Mouse (Mus musculus) layer of hippocampus, postnatal 10 days (tissue): ENCODE measurements around the gene Cox6b1. TPM values are rescaled to one million over a fixed set of nuclear protein-coding genes. Genes with fewer than 3 reads are reported as not detected.

Experiments
- DNase-seq, 2 experiments: peaks; one replicate each; pipeline ENCODE4 v3.0.0; 2021; ENCODE audit warnings: low spot score in 2 of 2
- total RNA-seq, 2 experiments: library from RNA; stranded (reverse); gene quantifications; 2 replicates each; pipeline ENCODE4 v1.2.3; 2021

The Cox6b1 gene
- total RNA-seq, 2 experiments from 2014 or later, result 719 to 852 TPM

DNA sequence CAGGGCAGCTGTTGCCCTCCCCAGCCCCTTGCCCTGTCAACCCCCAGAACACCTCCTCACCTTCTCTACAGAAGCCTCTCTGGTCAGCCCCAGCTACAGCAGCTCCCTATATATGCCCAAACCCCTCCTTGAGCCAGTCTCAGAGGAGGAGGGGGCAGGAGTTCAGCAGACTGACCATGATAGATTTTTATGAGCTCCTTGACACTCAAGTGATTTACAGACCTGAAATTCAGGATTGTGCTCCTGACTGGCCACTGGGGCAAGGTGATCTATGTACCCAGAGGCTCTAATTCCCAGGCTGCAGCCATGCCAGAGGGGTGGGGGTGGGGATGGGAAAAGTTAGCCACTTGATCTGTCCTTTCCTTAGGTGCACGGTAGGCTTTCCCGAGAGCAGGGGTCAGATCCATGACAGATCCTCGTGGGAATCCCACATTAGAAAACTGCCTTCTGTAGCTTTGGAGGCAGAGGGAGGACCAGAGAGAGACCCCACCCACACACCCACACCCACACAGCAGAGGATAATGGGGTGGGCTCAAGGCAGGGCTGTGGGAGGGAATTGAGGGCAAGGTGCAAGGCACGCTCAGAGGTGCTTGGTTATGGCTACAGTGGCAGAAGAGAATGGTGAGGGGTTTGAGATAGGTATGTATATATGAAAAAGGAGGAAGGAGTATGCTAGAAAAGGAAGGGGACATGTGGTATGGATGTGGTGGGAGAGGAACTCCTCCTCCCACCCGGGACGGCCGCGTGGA is 13.1 kb downstream of the Cox6b1 start, which contains the start of gene Upk1a:
Gene Upk1a, minus strand, starts transcription at position 194 of the 749 bp plus-strand sequence.
- DNase-seq, result no peak

DNA sequence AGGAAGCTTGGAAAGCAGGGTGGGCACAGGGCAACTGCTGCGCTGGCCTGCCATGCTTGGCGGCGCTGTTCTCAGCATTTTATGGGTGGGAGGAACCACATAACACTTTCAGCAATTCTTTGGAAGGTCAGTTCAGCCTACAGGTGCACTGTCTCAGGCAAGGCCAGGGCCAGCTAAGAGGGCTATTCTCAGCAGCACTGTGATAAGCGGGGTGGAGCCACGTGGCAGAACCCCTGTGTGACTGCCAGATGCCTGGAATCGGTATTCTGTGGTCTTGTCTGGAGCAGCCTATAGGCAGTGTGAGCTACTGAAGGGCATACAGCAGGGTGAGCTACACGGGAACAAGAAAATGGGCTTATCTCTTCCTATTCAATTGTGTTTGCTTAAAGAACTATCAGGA is 15.9 kb downstream of the Cox6b1 start:
- no peak for DNase-seq

DNA sequence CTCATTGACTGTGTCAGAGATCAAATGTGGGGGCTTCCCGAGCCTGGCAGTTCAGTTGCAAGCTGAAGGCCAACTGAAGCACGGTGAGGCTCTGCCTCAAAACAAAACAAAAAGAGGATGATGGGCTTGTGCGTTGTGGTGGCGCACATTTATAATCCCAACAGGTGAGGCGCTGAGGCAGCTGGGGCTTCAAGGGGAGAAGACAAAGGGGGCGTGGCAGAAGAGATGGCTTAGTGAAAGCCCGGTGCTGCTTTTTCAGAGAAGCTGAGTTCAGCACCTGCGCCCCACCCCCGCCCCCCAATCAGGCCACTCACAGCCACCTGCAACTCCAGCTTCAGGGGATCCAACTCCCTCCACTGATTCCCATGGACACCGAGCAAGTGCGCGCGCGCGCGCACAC is 17.5 kb downstream of the Cox6b1 start:
- DNase-seq, result no peak

DNA sequence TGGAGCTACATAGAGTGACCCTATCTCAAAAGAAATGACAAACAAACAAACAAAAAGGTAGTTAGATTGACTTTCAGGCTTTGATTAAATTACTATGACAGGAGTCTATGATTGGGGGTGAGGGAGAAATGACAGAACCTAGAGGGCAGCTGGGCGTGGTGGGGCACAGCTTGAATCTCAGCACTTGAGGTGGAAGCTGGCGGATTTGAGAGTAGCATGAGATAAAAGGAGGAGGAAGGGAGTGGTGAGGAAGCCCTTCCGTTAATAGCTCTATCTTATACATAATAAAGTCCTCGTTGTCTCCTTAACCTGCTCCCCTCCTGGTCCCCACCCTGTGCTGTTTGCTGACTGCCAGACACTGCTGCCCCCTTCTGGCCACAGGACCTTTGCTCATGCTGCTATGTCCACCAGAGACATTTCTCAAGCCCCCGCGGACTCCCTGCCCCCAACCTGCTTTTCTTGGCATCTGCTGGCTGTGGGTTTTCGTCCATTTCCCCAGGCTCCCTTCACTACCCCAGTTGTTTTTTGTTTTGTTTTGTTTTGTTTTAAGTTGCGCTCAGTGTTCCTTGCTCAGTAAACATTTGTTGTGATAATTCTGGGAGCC is 18.1 kb downstream of the Cox6b1 start:
- peak; percentile 48 to 56 for DNase-seq

DNA sequence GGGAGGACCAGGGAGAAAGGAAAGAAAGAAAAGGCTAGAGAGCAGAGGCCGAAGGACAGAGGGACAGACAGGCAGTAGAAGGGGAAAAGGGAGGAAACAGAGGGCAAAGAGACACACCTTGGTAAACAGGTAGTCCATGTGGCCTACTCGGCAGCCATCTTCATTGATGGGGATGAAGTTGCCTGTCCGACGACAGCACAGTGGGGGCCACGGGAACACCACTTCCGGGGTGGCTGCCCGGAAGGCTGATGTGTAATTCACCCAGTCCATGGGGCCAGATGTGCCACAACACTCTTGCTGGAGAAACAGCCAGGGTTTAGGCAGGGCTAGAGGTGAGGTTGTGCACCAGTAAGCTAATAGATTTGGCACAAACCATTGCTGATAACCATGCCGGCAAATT is 21.0 kb downstream of the Cox6b1 start:
- DNase-seq, result no peak

DNA sequence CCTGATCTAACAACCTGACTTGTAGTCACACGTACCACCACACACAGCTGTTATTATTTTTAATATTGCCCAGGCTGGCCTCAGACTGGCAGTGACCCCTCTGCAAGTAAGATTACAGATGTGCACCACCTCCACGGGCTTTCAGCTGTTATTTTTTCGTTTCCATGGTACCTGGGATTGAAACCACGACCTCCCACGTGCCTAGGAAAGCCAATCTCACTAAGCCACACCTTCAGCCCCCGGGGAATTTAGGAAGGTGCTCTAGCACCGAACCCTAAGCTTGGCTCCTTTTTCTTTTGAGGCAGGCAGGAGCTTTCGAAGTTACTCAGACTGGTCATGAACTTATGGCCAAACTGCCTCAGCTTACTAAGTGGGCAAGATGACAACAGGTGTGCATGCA is 21.5 kb downstream of the Cox6b1 start:
- no peak for DNase-seq

DNA sequence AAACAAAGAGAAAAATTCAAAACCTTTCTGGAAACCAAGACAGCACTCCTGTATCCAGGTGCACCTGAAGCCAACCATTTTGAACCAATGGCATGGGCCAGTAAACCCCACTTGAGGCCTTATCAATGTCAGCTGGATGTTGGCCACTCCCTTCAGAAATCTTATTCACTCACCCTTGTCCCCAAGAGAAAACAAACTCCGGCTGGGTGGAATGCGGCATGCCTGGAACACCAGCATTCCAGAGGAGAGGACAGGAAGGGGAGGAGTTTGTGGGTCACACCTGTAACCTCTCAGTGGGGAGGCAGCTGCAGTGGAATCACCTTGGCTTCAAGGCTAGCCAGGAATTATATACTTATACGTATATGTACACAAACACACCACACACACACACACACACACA is 23.4 kb downstream of the Cox6b1 start:
- no peak for DNase-seq

DNA sequence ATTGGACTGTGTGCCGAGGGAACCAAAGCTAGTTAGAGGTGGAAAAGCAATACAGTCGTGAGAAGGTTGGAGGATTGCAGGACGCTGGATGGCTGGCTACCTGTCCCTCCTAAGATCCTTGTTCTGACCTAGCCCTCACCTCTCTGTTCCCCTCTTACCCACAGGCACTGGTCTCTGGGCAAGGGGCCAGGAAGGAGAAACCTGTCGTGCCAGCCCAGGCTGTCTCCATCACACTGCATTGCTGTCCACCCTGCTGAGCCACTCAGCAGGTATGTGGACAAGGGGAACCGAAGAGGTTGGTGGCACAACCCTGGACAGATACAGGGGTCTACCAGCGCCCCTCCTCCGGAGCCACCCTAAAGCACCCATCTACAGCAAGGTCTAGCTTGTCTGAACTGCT is 25.3 kb downstream of the Cox6b1 start:
- no peak for DNase-seq

DNA sequence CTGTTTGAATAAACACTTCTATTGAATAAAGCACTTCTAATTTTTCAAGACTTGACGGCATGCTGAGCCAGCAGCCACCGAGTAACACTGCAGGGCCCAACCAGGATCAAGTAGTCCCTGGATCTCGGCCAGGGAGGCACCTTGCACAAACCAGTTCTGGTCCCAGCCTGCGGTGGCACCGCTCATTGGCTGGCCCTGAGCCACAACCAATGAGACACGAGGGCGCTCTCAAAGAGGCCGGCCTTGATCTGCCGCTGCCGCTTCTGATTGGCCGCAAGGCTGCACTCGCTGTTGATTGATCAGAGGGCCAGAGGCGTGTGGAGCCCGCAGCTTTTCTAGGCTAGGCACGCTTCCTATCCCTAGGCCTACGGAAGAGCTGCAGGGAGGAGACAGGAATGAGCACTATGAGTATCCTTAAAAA is 26.0 kb downstream of the Cox6b1 start:
- DNase-seq, result peak; percentile 89 to 92

DNA sequence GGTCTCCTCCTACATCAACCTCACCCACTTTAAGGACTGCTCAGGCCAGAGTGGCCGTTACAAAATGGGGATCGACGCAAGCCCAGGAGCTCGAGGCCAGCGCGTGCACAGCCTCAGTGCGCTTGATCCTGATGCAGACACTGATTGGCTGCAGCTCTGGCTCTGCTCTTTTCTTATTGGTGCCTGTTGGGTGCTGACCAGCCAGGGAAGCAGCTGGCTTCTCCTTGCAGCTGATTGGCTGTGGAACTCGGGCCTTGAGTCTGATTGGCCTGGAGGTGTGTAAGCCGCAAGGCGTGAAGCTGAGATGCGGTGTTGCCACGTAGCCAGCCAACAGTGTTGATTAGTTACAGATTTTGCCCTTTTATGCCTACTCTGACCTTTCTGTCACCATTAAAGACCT is 27.2 kb downstream of the Cox6b1 start, which contains the start of gene Zbtb32:
Gene Zbtb32, minus strand, starts transcription at position 124 of the 400 bp plus-strand sequence.
- no peak for DNase-seq

DNA sequence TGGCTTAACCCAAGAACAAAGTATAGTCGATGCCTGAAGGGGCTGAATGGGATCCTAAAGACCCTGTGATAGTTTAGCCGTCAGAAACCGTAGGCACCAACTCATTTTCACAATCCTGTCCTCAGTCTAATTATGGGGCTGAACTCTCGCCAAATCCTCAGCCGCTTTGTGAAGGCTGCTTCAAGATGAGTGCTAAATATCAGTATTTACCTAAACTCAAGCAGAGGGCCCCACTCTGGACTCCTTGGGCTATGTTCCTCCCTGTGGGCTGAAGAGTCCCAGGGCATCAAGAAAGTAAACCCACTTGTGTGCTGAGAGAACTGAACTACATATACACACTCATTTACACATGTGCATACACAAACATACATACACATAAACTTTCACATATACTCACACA is 29.1 kb downstream of the Cox6b1 start:
- no peak for DNase-seq

DNA sequence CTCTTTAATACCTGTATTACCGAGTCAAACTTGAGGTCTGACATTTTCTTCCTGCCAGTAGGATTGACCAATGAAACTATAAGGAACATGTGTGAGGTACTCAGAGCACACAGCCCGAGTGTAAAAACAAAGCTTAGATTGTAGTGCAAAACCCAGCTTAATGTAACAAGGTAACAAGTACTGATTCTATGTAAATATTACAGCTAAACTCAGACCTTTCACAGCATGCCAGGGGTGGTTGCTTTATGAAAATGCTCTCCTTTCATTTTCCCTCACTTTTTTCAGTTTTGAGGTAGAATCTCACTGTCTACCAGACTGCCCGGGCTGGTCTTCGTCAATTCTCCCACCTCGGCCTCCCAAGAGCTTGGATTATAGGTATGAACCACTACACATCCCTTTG is 29.9 kb downstream of the Cox6b1 start:
- DNase-seq, result no peak

DNA sequence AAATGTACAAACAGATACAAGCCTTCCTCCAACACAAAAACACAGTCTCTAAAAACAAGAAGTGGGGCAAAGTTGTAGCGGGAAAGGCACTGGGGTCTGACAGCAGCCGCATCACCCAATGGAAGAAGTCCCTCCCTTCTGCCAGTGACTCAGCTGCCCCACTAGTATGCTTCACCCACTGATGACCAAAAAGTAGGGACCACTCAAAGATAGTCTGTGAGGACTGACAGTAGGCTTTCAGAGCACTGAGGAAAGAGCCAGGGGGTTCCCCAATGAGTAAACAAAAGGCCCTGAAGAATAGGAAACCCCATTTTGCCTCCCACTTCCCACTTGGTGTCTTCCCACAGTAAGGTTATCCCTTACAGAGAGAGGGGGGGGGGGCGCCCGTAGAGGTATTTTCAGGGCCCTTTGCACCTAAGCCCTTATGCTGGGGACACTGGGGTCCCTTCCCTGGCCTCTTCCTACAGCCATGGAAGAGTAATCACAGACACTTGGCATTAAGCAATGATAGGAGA is 31.4 kb downstream of the Cox6b1 start:
- DNase-seq, result no peak

DNA sequence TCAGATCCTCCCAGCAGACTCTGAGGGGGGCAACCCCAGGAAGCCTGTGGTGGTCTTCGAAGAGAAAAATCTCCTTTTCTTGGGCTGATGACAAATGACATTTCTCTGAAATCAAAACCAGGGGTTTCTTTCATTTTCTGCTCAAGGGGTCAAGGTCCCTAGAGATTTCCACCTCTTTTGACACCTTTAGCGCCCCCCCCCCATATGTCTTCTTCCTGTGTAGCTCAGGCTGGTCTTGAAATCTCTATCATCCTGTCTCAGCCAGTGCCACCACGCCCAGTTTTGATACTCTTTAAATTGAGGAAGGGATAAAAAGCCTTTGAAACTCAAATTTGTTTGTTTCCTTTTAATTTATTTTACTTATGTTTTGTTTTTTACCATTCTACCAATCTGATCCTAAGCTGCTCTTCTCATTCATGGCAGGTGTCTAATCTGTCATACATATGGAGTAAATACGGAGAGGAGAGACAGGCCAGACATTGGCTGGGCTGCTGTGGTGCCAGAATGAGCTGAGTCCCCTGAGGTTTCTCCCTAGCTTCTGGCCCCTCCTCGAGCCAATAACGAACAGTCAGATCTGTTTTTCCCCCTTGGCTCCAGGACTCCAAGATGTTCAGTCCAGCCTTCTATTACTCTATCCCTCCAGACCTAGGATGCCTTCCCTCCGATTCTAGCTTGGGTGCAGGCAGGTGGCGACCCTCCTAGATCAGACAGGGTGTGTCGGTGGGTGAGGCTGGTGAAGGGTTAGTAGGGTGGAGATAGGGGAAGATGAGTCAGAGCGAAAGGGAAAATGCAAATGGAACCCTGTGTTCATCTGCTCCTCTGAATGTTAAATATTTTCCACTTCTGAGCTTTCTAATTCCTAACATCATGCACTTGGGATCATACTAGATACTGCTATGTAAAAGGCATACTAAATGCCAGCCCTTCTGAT is 32.1 kb downstream of the Cox6b1 start:
- DNase-seq, result no peak

DNA sequence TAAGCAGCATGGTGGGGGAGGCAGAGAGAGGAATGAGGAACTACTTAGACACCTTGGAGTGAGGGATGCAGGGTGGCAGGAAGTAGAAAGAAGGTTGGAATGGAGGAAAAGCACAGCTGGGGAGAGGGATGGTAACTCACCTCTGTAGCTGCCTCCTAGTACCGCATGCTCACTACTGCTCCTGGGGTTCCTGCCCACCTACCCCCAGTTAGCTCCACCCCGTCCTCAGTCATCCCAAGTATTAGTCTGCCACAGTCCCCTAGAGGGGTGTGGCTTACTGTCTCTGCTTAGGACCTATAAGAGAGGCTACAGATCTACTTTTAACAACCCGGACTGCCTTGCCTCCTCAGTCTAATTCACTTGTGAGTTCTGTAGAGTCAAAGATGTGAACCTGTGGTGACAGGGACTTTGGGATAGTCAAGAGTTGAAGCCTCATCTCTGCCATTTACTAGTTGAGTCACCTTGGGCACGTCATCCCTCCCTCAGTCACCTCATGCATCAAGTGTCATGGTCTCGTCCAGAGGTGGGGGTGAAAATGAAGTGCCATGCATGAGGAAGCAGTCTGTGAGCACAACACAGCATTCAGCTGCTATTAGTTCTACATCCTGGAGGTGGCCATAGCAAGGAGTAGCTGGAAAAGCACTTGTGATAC is 33.1 kb downstream of the Cox6b1 start:
- DNase-seq, result no peak

DNA sequence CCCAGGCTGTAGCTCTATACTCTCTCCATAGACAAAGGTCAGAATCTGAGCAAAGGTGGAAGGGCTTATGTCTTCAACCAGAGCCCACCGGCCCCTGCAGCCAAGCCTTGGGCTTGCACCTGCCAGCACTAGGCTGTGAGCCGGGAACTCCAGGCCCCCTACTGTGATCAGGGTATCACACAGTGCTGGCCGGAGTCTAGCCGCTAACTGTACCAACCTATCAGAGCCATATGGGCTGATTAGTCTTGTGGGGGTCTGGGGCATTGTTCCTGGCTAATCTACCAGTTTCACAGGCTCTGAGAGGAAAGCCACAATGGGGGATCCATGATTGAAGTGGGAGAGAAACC is 34.4 kb downstream of the Cox6b1 start:
- no peak for DNase-seq

DNA sequence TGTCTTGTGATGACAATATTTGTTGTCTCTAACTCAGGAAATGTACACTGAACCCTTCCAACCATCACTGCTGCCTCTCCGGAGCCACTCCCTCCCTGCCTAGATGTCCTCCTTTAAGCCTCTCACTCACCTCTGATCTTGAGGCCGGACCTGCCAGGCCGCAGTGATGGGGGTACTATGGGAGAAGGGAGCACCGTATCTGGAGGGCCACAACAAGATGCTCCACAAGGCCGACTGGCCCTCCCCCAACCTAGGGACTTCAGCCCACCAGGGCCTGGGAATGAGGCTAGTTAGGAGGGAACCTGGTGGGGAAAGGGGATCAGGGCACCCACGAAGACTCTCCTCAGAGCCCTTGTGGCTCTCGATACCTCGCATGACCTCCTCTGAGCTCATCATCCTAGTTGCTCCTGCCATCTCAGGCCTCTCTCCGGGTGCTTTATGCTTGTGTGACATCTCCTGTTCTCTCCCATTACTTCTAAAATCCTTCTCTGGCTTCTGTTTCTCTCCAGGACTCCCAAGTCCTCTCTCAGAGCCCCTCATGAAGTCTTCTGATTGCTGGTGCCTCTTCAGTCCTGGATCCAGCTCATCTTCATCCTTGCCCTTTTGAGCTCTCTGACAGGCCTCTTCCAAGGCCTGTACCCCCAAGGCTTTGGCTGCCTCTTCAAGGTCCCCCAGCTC is 34.9 kb downstream of the Cox6b1 start:
- DNase-seq, result no peak

DNA sequence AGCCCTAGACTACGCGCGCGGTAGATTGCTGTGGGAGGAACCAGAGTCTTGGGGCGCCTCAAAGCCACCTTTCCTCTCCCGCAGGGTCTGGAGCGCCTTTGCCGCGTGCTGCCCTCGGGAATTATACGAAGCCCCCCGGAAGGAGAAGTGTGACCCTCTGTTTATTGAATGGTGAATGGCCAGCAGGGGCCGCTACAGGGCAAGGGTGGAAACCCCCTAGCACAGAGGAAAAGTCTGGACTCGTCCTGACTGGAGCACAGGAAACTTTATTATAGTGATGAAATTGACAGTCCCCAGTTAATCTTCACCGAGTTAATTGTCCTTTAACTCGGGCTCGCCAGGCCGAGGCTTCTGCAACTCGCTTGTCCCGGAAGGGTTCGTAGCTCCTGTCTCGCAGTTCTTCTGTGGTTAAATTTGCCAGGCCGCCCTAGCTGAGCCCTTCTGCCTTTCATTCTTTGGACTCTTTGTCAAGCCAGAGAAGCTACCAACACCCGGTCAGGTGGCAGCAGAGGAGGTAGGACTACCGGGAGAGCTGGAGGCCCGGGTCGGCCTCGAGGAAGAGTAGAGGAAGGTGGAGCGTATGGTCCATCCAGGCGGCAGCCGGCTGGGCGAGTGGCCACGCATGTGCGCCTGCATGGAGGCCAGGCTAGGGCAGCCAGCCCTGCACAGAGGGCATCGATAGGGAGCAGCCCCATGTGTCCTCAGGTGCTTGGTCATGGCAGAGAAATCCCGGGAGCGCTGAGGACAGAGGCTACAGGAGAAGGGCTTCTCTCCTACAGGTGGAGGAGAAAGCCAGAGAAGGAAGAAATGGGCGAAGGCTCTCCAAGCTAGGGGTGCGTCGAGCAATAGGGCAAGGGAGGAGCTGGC is 36.3 kb downstream of the Cox6b1 start:
- peak; percentile 90 to 93 for DNase-seq

DNA sequence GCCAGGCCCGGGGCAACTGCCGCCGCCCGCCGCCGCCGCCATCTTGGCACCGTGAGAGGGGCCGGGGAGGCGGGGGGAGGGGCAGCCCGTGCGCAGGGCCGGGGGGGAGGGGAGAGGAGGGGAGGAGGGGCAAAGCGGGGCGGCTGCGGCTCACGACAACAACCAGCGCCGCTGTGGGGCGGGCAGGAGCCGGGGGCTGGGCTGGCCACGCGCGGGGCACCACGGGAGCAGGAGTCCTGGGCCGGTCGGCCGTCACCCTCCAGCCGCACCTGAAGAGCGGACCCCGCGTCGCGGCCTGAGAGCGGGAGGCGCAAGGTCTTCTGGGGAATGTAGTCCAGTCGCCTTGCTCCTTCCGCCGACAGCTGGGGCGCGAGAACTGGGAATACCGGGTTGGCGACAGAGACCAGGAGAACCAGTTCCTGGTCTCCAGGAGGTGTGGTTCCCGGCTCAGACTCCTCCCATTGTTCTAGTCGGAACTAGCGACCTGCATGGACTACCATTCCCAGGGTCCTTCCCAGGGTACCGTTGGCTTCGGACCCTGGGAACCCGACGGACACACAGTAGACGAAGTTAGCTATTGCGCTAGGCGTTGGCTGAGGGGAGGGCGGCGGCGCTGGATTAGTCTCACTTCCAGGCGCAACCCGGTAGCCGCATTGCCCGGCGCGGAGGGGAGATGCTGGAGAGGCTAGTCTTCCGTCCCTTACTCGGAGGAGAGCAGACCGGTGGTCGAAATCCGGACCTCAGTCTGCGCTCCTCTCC is 37.1 kb downstream of the Cox6b1 start, which contains the start of gene Kmt2b:
Gene Kmt2b, minus strand, starts transcription at position 51 of the 759 bp plus-strand sequence.
- DNase-seq, result peak; percentile 93 to 96
